In genomic region chr6:21985732-21986540, GRCm38 (mm10) we compare ENCODE assay signal across 8 mouse cellular contexts. TPM values are rescaled to one million over a fixed set of nuclear protein-coding genes. Genes with fewer than 3 reads are reported as not detected.
DNase-seq lines count a peak whose midpoint lies in the region; ATAC-seq and TF ChIP-seq lines count a peak whose summit lies in the region.

Cped1 (plus strand) TSS chr6:21985916.

- in situ Hi-C loops in CH12.LX (cut with MboI; ENCODE audit: low pct_ligation_motif_present, low pct_unique_long_range_greater_than_20kb, low sequenced_read_pairs) = loop anchor here (5.0 kb wide), 1 partner anchor 86 kb away; no protein-coding TSS in a partner anchor

- peak within 1 kb of the TSS; percentile 15 to 27 (median 17) for H3K4me3 ChIP-seq in CH12.LX (replicated peaks in 1 of 3; ENCODE audit: low read depth in 2 of 3, low read length in 2 of 3, poor library complexity in 1 of 3)
- H3K4me3 ChIP-seq in forebrain, embryonic 12.5 days (replicated peaks) = peak within 1 kb of the TSS; percentile 47
- peak within 1 kb of the TSS; percentile 71 for H3K4me3 ChIP-seq in limb, embryonic 10.5 days
- peak within 1 kb of the TSS; percentile 60 for H3K4me3 ChIP-seq in midbrain, embryonic 10.5 days

- no peak for TF ChIP-seq EP300 in CH12.LX (IDR thresholded peaks at IDR 0.05; ENCODE audit: low read length)

- peak; percentile 76 for ATAC-seq in forebrain, embryonic 12.5 days (ENCODE audit: low FRiP score)

- no peaks in the 10 kb centered on the region for H3K4me1 ChIP-seq in CH12.LX (ENCODE audit: control insufficient read depth in 1 of 2, insufficient read depth in 2 of 2)
- H3K4me1 ChIP-seq in forebrain, embryonic 12.5 days = peaks cover 18% of the 10 kb centered on the region
- peaks cover 11% of the 10 kb centered on the region for H3K4me1 ChIP-seq in limb, embryonic 10.5 days
- peaks cover 18% of the 10 kb centered on the region for H3K4me1 ChIP-seq in midbrain, embryonic 10.5 days

- WGBS in forebrain, embryonic 12.5 days = under 1% methylated on average over 38 of the region's 38 CpGs
- under 1% methylated on average over 38 of the region's 38 CpGs for WGBS in limb, embryonic 10.5 days
- WGBS in midbrain, embryonic 10.5 days = under 1% methylated on average over 38 of the region's 38 CpGs

- no peak for TF ChIP-seq RAD21 in CH12.LX (IDR thresholded peaks at IDR 0.05; ENCODE audit: low read depth, low read length)

- H3K27me3 ChIP-seq in CH12.LX (replicated peaks) = no peaks in the 10 kb centered on the region
- peaks cover 26% of the 10 kb centered on the region for H3K27me3 ChIP-seq in forebrain, embryonic 12.5 days
- no peaks in the 10 kb centered on the region for H3K27me3 ChIP-seq in limb, embryonic 10.5 days (ENCODE audit: low read depth, poor library complexity, severe bottlenecking)
- H3K27me3 ChIP-seq in midbrain, embryonic 10.5 days (ENCODE audit: low read depth, poor library complexity, severe bottlenecking) = peaks cover 38% of the 10 kb centered on the region

- H3K36me3 ChIP-seq in CH12.LX (replicated peaks in 1 of 2; ENCODE audit: control insufficient read depth in 1 of 2, insufficient read depth in 1 of 2, low read length in 1 of 2) = no peaks in the 10 kb centered on the region
- H3K36me3 ChIP-seq in forebrain, embryonic 12.5 days (replicated peaks) = no peaks in the 10 kb centered on the region
- H3K36me3 ChIP-seq in limb, embryonic 10.5 days = peaks cover 5% of the 10 kb centered on the region; the same call in 1 of the 2 replicates
- H3K36me3 ChIP-seq in midbrain, embryonic 10.5 days = no peaks in the 10 kb centered on the region

- TF ChIP-seq CTCF in CH12.LX (conservative IDR thresholded peaks at IDR 0.05 in 1 of 2, IDR thresholded peaks at IDR 0.05 in 1 of 2; ENCODE audit: low read depth in 2 of 2, low read length in 2 of 2) = no peak

- no peak for DNase-seq in CH12.LX (ENCODE audit: extremely low read depth)
- DNase-seq in adrenal gland, postnatal 36 days = peak; percentile 86 to 90
- peak; percentile 64 for DNase-seq in heart, postnatal 25 days (ENCODE audit: low spot score)
- DNase-seq in limb, embryonic 10.5 days (ENCODE audit: low spot score) = peak; percentile 78
- DNase-seq in midbrain, embryonic 10.5 days (ENCODE audit: low spot score) = peak; percentile 69
- peak; percentile 14 to 38 for DNase-seq in spleen, postnatal 10 days (ENCODE audit: low spot score in 2 of 2)
- no peak for DNase-seq in c-Kit-positive CD71-positive TER-119-positive erythroid progenitor cells, embryonic 14.5 days (ENCODE audit: low spot score)

- dilution Hi-C loops in CH12.LX (cut with MboI; ENCODE audit: extremely low pct_ligation_motif_present, extremely low pct_unique_long_range_greater_than_20kb, low sequenced_read_pairs) = no loop called here

- H3K27ac ChIP-seq in CH12.LX (ENCODE audit: insufficient read depth, low read depth) = peak within 1 kb of the TSS; percentile 45; the same call in 1 of the 2 replicates
- no peak within 1 kb of the TSS for H3K27ac ChIP-seq in forebrain, embryonic 12.5 days
- H3K27ac ChIP-seq in limb, embryonic 10.5 days = peak within 1 kb of the TSS; percentile 92
- peak within 1 kb of the TSS; percentile 57; the same call in 1 of the 2 replicates for H3K27ac ChIP-seq in midbrain, embryonic 10.5 days (replicated peaks)

- H3K79me2 ChIP-seq in CH12.LX (replicated peaks; ENCODE audit: control insufficient read depth, extremely low read depth, insufficient read depth, poor library complexity, severe bottlenecking) = no peaks in the 10 kb centered on the region

- H3K9me3 ChIP-seq in CH12.LX (replicated peaks; ENCODE audit: low read length) = no peaks in the 10 kb centered on the region
- H3K9me3 ChIP-seq in forebrain, embryonic 12.5 days = no peaks in the 10 kb centered on the region
- H3K9me3 ChIP-seq in limb, embryonic 10.5 days (replicated peaks) = no peaks in the 10 kb centered on the region
- H3K9me3 ChIP-seq in midbrain, embryonic 10.5 days (replicated peaks) = no peaks in the 10 kb centered on the region

- peak within 1 kb of the TSS; percentile 78 for H3K9ac ChIP-seq in CH12.LX (ENCODE audit: insufficient read depth, low read depth)
- H3K9ac ChIP-seq in forebrain, embryonic 12.5 days = peak within 1 kb of the TSS; percentile 44

- H3K4me2 ChIP-seq in CH12.LX (ENCODE audit: insufficient read depth, low read depth, poor library complexity, severe bottlenecking) = peak within 1 kb of the TSS; percentile 97
- H3K4me2 ChIP-seq in forebrain, embryonic 12.5 days = peak within 1 kb of the TSS; percentile 67

- intact Hi-C loops in heart, postnatal 25 days (cut with DNase I) = loop anchor here (1.0 to 2.0 kb wide), 4 partner anchors 15 to 85 kb away; no protein-coding TSS in a partner anchor

- peak; percentile 61 for TF ChIP-seq POLR2A in CH12.LX (IDR thresholded peaks at IDR 0.05; ENCODE audit: low read depth, low read length)

TF ChIP-seq in CH12.LX, 34 proteins besides CTCF, POLR2A, EP300 and RAD21:
- TF ChIP-seq TBP (conservative IDR thresholded peaks at IDR 0.05; ENCODE audit: low read depth, low read length) = 0 out of 2 replicates have a peak, but pooled peaks have one; percentile 30
- TF ChIP-seq USF1 (IDR thresholded peaks at IDR 0.05; ENCODE audit: low read depth, low read length) = no peak
- TF ChIP-seq NRF1 (IDR thresholded peaks at IDR 0.05; ENCODE audit: low read depth, low read length) = peak; percentile 61
- TF ChIP-seq KAT2A (IDR thresholded peaks at IDR 0.05; ENCODE audit: insufficient replicate concordance, low read length) = no peak
- peak; percentile 41; the same call in 1 of the 2 replicates for TF ChIP-seq BHLHE40 (IDR thresholded peaks at IDR 0.05; ENCODE audit: low read depth, low read length)
- TF ChIP-seq ZKSCAN1 (IDR thresholded peaks at IDR 0.05; ENCODE audit: borderline replicate concordance, low read depth, low read length) = no peak
- no peak for TF ChIP-seq MYC (IDR thresholded peaks at IDR 0.05; ENCODE audit: low read depth, low read length)
- TF ChIP-seq MAX (IDR thresholded peaks at IDR 0.05; ENCODE audit: low read length) = no peak
- TF ChIP-seq IRF4 (IDR thresholded peaks at IDR 0.05; ENCODE audit: low read depth, low read length) = no peak
- TF ChIP-seq MXI1 (IDR thresholded peaks at IDR 0.05; ENCODE audit: low read depth, low read length) = no peak; the same call in 1 of the 2 replicates
- TF ChIP-seq USF2 (conservative IDR thresholded peaks at IDR 0.05; ENCODE audit: low read depth, low read length) = no peak
- TF ChIP-seq CHD1 (IDR thresholded peaks at IDR 0.05; ENCODE audit: low read depth, low read length) = no peak
- no peak for TF ChIP-seq ZMIZ1 (IDR thresholded peaks at IDR 0.05; ENCODE audit: low read depth, low read length)
- TF ChIP-seq SIN3A (IDR thresholded peaks at IDR 0.05; ENCODE audit: low read length) = no peak
- TF ChIP-seq JUND (conservative IDR thresholded peaks at IDR 0.05; ENCODE audit: low read depth, low read length) = no peak
- no peak for TF ChIP-seq PAX5 (IDR thresholded peaks at IDR 0.05; ENCODE audit: low read length)
- TF ChIP-seq MEF2A (IDR thresholded peaks at IDR 0.05; ENCODE audit: borderline replicate concordance, low read depth, low read length) = 0 out of 2 replicates have a peak, but pooled peaks have one; percentile 31
- no peak for TF ChIP-seq MAFK (IDR thresholded peaks at IDR 0.05; ENCODE audit: insufficient replicate concordance, low read length)
- TF ChIP-seq GABPA (IDR thresholded peaks at IDR 0.05; ENCODE audit: insufficient replicate concordance, low read depth, low read length) = no peak
- TF ChIP-seq NELFE (IDR thresholded peaks at IDR 0.05; ENCODE audit: low read depth, low read length) = no peak

RNA-seq across cellular contexts. Expression of gene Cped1, which starts in this region (rescaled TPM):
- 4.7 and 6.8 TPM in 2 replicates for total RNA-seq in CH12.LX (2012; rRNA removed)
- total RNA-seq in CH12.LX (2014; rRNA removed) = 0.46 and 0.51 TPM in 2 replicates
- polyA plus RNA-seq in CH12.LX (2012; ENCODE audit: insufficient read length, low read depth) = 1.1 TPM in 2 replicates
- total RNA-seq in adrenal gland, postnatal 36 days (2021) = 10 to 100 TPM; 34.3 to 43.2 TPM
- polyA plus RNA-seq in forebrain, embryonic 12.5 days (2016; fragmentation: Nextera tagmentation; extraction: Ambion mirVana) = 9.4 and 12.0 TPM in 2 replicates
- total RNA-seq in heart, postnatal 25 days (2021) = 10 to 100 TPM; 18.0 to 22.8 TPM
- 58.8 and 63.8 TPM in 2 replicates for polyA plus RNA-seq in limb, embryonic 10.5 days (2016; fragmentation: Nextera tagmentation; extraction: Ambion mirVana)
- 10.0 and 10.4 TPM in 2 replicates for polyA plus RNA-seq in midbrain, embryonic 10.5 days (2016; fragmentation: Nextera tagmentation; extraction: Ambion mirVana)

Comparison
In these comparisons a context has a peak if more than half of its experiments do, and no peak if none do; other contexts are left out.
1. DNase-seq: peak in adrenal gland, postnatal 36 days (2 of 2), heart, postnatal 25 days (single experiment), limb, embryonic 10.5 days (single experiment), midbrain, embryonic 10.5 days (single experiment) and spleen, postnatal 10 days (2 of 2); none in CH12.LX (single experiment) and c-Kit-positive CD71-positive TER-119-positive erythroid progenitor cells, embryonic 14.5 days (single experiment).
2. H3K4me3 ChIP-seq: peak in every context shown above with its lines; median percentile 71 in limb, embryonic 10.5 days; 60 in midbrain, embryonic 10.5 days; 47 in forebrain, embryonic 12.5 days; 17 in CH12.LX.